Mouse (Mus musculus) intestine, postnatal 0 days (tissue): ENCODE data around the gene Pgf. TPM values are rescaled to one million over a fixed set of nuclear protein-coding genes. Genes with fewer than 3 reads are reported as not detected.

Source experiments
- ATAC-seq: fragments of 200-750 bp; cut with Nextera tagmentation; 2 replicates; pipeline ENCODE4 v1.8.0; 2017; ENCODE audit warnings: mild to moderate bottlenecking, moderate TSS enrichment, moderate library complexity
- H3K27ac ChIP-seq: fragments of 300-500 bp; sonication (generic); 2 replicates; pipeline ENCODE4 v1.5.1; 2014; ENCODE audit warnings: mild to moderate bottlenecking, low read depth, low read length, moderate library complexity
- H3K27me3 ChIP-seq: fragments of 300-500 bp; sonication (generic); replicated peaks from 2 replicates; pipeline ENCODE4 v1.6.1; 2014; ENCODE audit warnings: low read length, mixed read lengths; ENCODE audit not compliant: control insufficient read depth, insufficient read depth
- H3K36me3 ChIP-seq: fragments of 300-500 bp; sonication (generic); 2 replicates; pipeline ENCODE4 v1.6.1; 2014; ENCODE audit warnings: mild to moderate bottlenecking, moderate library complexity; ENCODE audit not compliant: control insufficient read depth, insufficient read depth
- H3K4me1 ChIP-seq: fragments of 300-500 bp; sonication (generic); replicated peaks from 2 replicates; pipeline ENCODE4 v1.6.1; 2014; ENCODE audit warnings: antibody characterized with exemption, low read length, mixed read lengths; ENCODE audit not compliant: control insufficient read depth, insufficient read depth
- H3K4me2 ChIP-seq: fragments of 300-500 bp; sonication (generic); replicated peaks from 2 replicates; pipeline ENCODE4 v1.6.1; 2014; ENCODE audit warnings: low read depth, mild to moderate bottlenecking, moderate library complexity
- H3K4me3 ChIP-seq: fragments of 300-500 bp; sonication (generic); 2 replicates; pipeline ENCODE4 v1.5.1; 2014; ENCODE audit warnings: low read depth, low read length
- H3K9ac ChIP-seq: fragments of 300-500 bp; sonication (generic); 2 replicates; pipeline ENCODE4 v1.6.1; 2014; ENCODE audit warnings: mild to moderate bottlenecking, low read depth, low read length
- H3K9me3 ChIP-seq: fragments of 300-500 bp; sonication (generic); 2 replicates; pipeline ENCODE4 v1.6.1; 2016; ENCODE audit warnings: mixed run types; ENCODE audit not compliant: control insufficient read depth
- CTCF ChIP-seq: sonication (generic); IDR thresholded peaks from 2 replicates; pipeline ENCODE4 v1.5.1; 2016; ENCODE audit warnings: low read depth, mild to moderate bottlenecking, control low read depth, antibody characterized with exemption, moderate library complexity
- WGBS: fragments of 180-500 bp; shearing (Covaris S2); extraction: QIAGEN DNeasy Blood & Tissue Kit; methylation state at CpG from one replicate; pipeline ENCODE4 v1.1.7; 2014; 5-methylcytosine and 5-hydroxymethylcytosine counted together
- polyA plus RNA-seq: library from polyadenylated mRNA; unstranded; fragments of >200 nt; fragmentation: Nextera tagmentation; extraction: Ambion mirVana; gene quantifications from 2 replicates; pipeline ENCODE4 v1.2.1, GENCODE M21; 2015

Gene Pgf
- polyA plus RNA-seq, 1 experiment from 2014 or later, result 3.9 TPM

- Histone ChIP-seq H3K9ac (no peak overlapping the region), H3K4me2 (no peak overlapping the region), H3K36me3 (peaks cover 65% of the 10 kb centered on the region), H3K4me1 (0 out of 2 replicates have a peak, but pooled peaks cover 3% of the 10 kb centered on the region), H3K27ac (0 out of 2 replicates have a peak overlapping the region, but pooled peaks have one; percentile 15), H3K27me3 (no peaks in the 10 kb centered on the region), H3K9me3 (no peaks in the 10 kb centered on the region), H3K4me3 (no peak overlapping the region)
- WGBS, result 91% methylated on average over 9 of the region's 9 CpGs
- no peak for ATAC-seq
- TF ChIP-seq CTCF, result no peak
Observed at GRCm38 (mm10) chr12:85129426-85129978, 48.1 kb downstream of the Pgf start.

- Histone ChIP-seq H3K4me1 (0 out of 2 replicates have a peak, but pooled peaks cover 3% of the 10 kb centered on the region), H3K27ac (peak overlapping the region; percentile 28; the same call in 1 of the 2 replicates), H3K36me3 (peaks cover 65% of the 10 kb centered on the region), H3K27me3 (no peaks in the 10 kb centered on the region), H3K9me3 (no peaks in the 10 kb centered on the region), H3K4me3 (no peak overlapping the region), H3K4me2 (no peak overlapping the region), H3K9ac (no peak overlapping the region)
- peak; percentile 84 for ATAC-seq
- no peak for TF ChIP-seq CTCF
- WGBS, result 63% methylated on average over 8 of the region's 8 CpGs
Observed at GRCm38 (mm10) chr12:85126986-85127603, 50.5 kb downstream of the Pgf start.

- H3K9me3 ChIP-seq, result no peaks in the 10 kb centered on the region
- H3K4me1 ChIP-seq, result 0 out of 2 replicates have a peak, but pooled peaks cover 3% of the 10 kb centered on the region
- H3K4me2 ChIP-seq, result no peak overlapping the region
- H3K4me3 ChIP-seq, result no peak overlapping the region
- WGBS, result 96% methylated on average over 5 of the region's 5 CpGs
- H3K36me3 ChIP-seq, result peaks cover 58% of the 10 kb centered on the region
- no peak overlapping the region for H3K27ac ChIP-seq
- TF ChIP-seq CTCF, result no peak
- ATAC-seq, result no peak
- no peaks in the 10 kb centered on the region for H3K27me3 ChIP-seq
- H3K9ac ChIP-seq, result no peak overlapping the region
Observed at GRCm38 (mm10) chr12:85124751-85125150, 52.8 kb downstream of the Pgf start.

GRCm38 (mm10) chr12:85123645-85124044 lies 53.9 kb downstream of the Pgf start:
- H3K36me3 ChIP-seq, result peaks cover 61% of the 10 kb centered on the region
- no peak overlapping the region for H3K9ac ChIP-seq
- no peak overlapping the region for H3K27ac ChIP-seq
- H3K4me2 ChIP-seq, result no peak overlapping the region
- no peaks in the 10 kb centered on the region for H3K9me3 ChIP-seq
- H3K4me3 ChIP-seq, result no peak overlapping the region
- 89% methylated on average over 11 of the region's 11 CpGs for WGBS
- no peak for TF ChIP-seq CTCF
- no peaks in the 10 kb centered on the region for H3K27me3 ChIP-seq
- 0 out of 2 replicates have a peak, but pooled peaks cover 3% of the 10 kb centered on the region for H3K4me1 ChIP-seq
- ATAC-seq, result no peak

- H3K36me3 ChIP-seq, result peaks cover 61% of the 10 kb centered on the region
- 94% methylated on average over 9 of the region's 9 CpGs for whole genome bisulfite sequencing
- TF ChIP-seq CTCF, result no peak
- H3K4me3 ChIP-seq, result no peak overlapping the region
- no peaks in the 10 kb centered on the region for H3K9me3 ChIP-seq
- H3K4me2 ChIP-seq, result no peak overlapping the region
- no peaks in the 10 kb centered on the region for H3K27me3 ChIP-seq
- no peak overlapping the region for H3K27ac ChIP-seq
- H3K9ac ChIP-seq, result no peak overlapping the region
- ATAC-seq, result no peak
- H3K4me1 ChIP-seq, result 0 out of 2 replicates have a peak, but pooled peaks cover 3% of the 10 kb centered on the region
Observed at GRCm38 (mm10) chr12:85123108-85123530, 54.5 kb downstream of the Pgf start.

- Histone ChIP-seq H3K27me3 (no peaks in the 10 kb centered on the region), H3K36me3 (peaks cover 67% of the 10 kb centered on the region), H3K4me2 (no peak overlapping the region), H3K4me3 (no peak overlapping the region), H3K27ac (no peak overlapping the region), H3K4me1 (0 out of 2 replicates have a peak, but pooled peaks cover 3% of the 10 kb centered on the region), H3K9me3 (no peaks in the 10 kb centered on the region), H3K9ac (no peak overlapping the region)
- WGBS, result 89% methylated on average over 9 of the region's 9 CpGs
- no peak for TF ChIP-seq CTCF
- ATAC-seq, result no peak
Observed at GRCm38 (mm10) chr12:85121806-85122459, 55.7 kb downstream of the Pgf start.

Other genes starting within 250 kb of the Pgf start
- 91.3 and 97.3 TPM in 2 replicates for gene Fcf1, start 206.9 kb downstream of the Pgf start, polyA plus RNA-seq
- 5.1 and 5.5 TPM in 2 replicates for gene Arel1, start 206.9 kb downstream of the Pgf start, polyA plus RNA-seq
- gene Ylpm1, start 181.5 kb downstream of the Pgf start, polyA plus RNA-seq, result 12.4 and 12.8 TPM in 2 replicates
- 0.99 and 1.6 TPM in 2 replicates for gene Prox2, start 67.0 kb downstream of the Pgf start, polyA plus RNA-seq
- 119 and 125 TPM in 2 replicates for gene Dlst, start 67.0 kb downstream of the Pgf start, polyA plus RNA-seq
- 1.3 and 1.9 TPM in 2 replicates for gene Rps6kl1, start 26.5 kb downstream of the Pgf start, polyA plus RNA-seq
- 44.5 and 44.9 TPM in 2 replicates for gene Eif2b2, start 41.7 kb upstream of the Pgf start, polyA plus RNA-seq
- gene Mlh3, start 92.8 kb upstream of the Pgf start, polyA plus RNA-seq, result 2.5 and 3.0 TPM in 2 replicates
- gene Acyp1, start 110.6 kb upstream of the Pgf start, polyA plus RNA-seq, result 50.3 and 51.9 TPM in 2 replicates
- gene Zc2hc1c, start 110.8 kb upstream of the Pgf start, polyA plus RNA-seq, result 0.86 and 0.96 TPM in 2 replicates
- gene Nek9, start 161.6 kb upstream of the Pgf start, polyA plus RNA-seq, result 10.2 and 10.3 TPM in 2 replicates
- 328 TPM in 2 replicates for gene Tmed10, start 197.1 kb upstream of the Pgf start, polyA plus RNA-seq